Mouse (Mus musculus): Measurements from ENCODE around the gene 1700015G11Rik.

1700015G11Rik gene

GRCm38 (mm10) chr7:51969379-51969778, 46.1 kb downstream of the 1700015G11Rik start:
- DNase-seq (ENCODE audit: extremely low read depth, insufficient read length, low spot score), result no peak

DNA sequence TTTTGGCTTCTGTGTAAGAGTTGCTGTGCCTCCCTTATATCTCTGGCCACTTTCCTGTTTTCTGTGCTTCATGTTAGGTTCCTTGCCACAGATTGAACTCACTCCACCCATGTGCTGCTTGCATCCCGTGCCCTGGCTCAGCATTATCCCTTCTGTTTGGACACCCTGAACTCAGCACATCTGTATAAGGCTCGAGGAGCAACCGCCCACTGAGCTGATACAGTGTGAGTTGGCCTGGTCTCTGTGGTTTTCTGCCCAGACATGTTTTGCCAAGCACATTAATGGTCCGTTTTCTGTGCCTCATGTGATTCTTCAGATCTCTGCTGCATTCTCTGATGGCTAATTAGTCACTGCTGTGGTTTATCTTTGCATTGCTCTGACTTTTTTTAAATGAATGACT, 47.9 kb downstream of the 1700015G11Rik start:
- DNase-seq (ENCODE audit: extremely low read depth, insufficient read length, low spot score), result peak; percentile 24

DNA sequence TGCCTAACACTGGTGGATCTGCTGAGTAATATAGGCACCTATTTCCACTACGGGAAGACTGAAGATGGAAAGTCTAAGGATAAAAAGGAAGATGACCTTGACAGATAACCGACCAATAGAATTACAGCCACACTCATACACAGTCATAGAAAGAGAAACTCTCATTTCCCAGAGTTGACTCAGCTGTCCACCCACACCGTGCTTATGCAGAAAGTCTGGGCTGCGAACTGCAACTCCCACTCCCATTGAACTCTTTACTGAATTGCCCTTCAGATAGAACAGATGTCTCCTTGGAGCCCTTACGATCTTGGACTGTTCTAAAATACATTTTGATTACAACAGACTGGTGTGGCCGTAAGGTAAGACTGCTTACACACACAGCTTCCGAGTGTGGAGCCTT, 50.8 kb downstream of the 1700015G11Rik start:
- no peak for DNase-seq (ENCODE audit: extremely low read depth, insufficient read length, low spot score)

DNA sequence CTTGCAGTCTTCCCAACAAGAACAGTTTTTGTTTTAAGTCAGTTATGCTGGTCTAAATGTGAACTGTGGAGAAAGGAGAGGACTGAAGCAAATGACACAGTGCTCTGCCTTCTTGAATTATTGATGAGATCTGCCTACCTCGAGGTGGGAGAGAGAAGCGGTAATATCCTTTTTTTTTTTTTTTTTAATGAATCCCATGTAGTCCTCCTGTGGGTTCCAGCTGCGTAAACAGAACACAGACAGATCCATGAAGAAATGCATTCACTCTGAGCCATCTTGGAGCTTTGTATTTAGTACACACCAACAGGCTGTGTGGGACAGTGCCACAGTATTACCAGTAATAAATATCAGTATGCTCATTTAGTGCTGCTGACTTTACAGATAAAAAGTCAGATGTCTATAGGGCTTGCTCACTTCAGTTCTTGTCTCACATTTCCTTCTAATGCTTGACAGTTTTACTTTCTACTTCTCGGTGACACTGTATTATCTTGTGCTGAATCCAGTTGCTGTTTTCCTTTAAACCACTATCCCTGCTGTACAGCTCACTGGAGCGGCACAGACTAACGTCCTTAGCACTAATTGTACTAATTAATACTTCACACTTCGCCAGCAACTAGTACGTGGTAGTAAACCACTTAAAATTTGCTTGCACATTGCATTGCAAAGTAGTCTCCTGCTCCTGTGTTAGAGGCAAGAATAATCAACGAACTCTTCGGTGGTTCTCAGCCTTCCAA, 53.1 kb downstream of the 1700015G11Rik start:
- DNase-seq (ENCODE audit: extremely low read depth, insufficient read length, low spot score), result no peak
